In the genomic region with DNA sequence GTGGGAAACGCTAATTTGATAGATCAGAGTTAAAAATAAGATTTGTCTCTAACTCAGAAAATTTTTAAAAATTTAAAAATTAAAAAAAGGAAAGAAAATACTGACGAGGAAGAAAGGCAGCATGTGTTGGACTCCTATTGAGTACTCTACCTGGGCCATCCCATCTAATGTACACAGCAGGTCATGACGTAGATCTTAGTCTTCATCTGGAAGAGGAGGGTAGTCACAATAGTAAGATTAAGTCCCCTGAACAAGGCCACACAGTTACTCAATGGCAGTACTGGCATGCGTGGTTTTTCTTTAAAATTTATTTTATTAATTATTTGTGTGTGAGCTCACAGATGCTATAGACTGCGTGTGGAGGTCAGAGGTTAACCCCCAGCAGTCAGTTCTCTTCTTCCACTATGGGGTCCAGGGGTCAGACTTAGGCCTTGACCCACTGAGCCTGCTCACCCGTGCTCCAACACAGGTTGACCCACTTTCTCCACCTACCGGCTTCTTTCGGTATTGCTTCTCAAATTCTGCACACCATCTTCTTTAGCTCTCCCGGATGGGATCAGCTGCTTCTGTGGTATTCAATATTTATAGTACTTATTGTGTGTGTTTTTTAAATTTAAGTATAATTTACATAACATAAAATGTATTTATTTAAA, we compare ENCODE assay signal across 8 mouse cellular contexts. TPM values are rescaled to one million over a fixed set of nuclear protein-coding genes. Genes with fewer than 3 reads are reported as not detected.
DNase-seq lines count a peak whose midpoint lies in the region; ATAC-seq and TF ChIP-seq lines count a peak whose summit lies in the region.

No protein-coding gene starts in this region.

- peak; percentile 48; the same call in 1 of the 2 replicates for ATAC-seq in forebrain, embryonic 13.5 days
- peak; percentile 61 for ATAC-seq in hindbrain, postnatal 0 days
- ATAC-seq in limb, embryonic 14.5 days (ENCODE audit: low FRiP score, low read depth): no peak
- peak; percentile 84 for ATAC-seq in monocyte, adult 5-6 weeks (replicated peaks; ENCODE audit: insufficient number of reproducible peaks, low FRiP score, low TSS enrichment, poor library complexity, severe bottlenecking)

- peak; percentile 75 for DNase-seq in urinary bladder, postnatal 14 days (ENCODE audit: low spot score)
- no peak for DNase-seq in urinary bladder, adult 18-20 months (ENCODE audit: low spot score in 2 of 2)
- peak; percentile 65 for DNase-seq in c-Kit-positive CD71-positive TER-119-positive erythroid progenitor cells, embryonic 14.5 days (ENCODE audit: low spot score)
- peak; percentile 67 for DNase-seq in hindbrain, postnatal 0 days (ENCODE audit: low spot score)
- DNase-seq in limb, embryonic 14.5 days (ENCODE audit: low spot score): peak; percentile 42

- 39% methylated on average over 9 of the region's 9 CpGs for WGBS in forebrain, embryonic 13.5 days
- 42% methylated on average over 9 of the region's 9 CpGs for WGBS in hindbrain, postnatal 0 days
- 46% methylated on average over 9 of the region's 9 CpGs for WGBS in limb, embryonic 14.5 days

- no peaks in the 10 kb centered on the region for H3K9me3 ChIP-seq in forebrain, embryonic 13.5 days (replicated peaks)
- no peaks in the 10 kb centered on the region for H3K9me3 ChIP-seq in hindbrain, postnatal 0 days (ENCODE audit: low read length)
- H3K9me3 ChIP-seq in limb, embryonic 14.5 days (ENCODE audit: control insufficient read depth, low read length): no peaks in the 10 kb centered on the region

- H3K9ac ChIP-seq in forebrain, embryonic 13.5 days: no peak overlapping the region
- no peak overlapping the region for H3K9ac ChIP-seq in hindbrain, postnatal 0 days (replicated peaks; ENCODE audit: low read length)
- no peak overlapping the region for H3K9ac ChIP-seq in limb, embryonic 14.5 days (ENCODE audit: low read depth, low read length, severe bottlenecking)

- no peak overlapping the region for H3K4me2 ChIP-seq in forebrain, embryonic 13.5 days
- no peak overlapping the region for H3K4me2 ChIP-seq in hindbrain, postnatal 0 days (ENCODE audit: low read depth, low read length)
- H3K4me2 ChIP-seq in limb, embryonic 14.5 days (replicated peaks; ENCODE audit: low read depth, low read length, severe bottlenecking): no peak overlapping the region

- no peak overlapping the region for H3K4me3 ChIP-seq in forebrain, embryonic 13.5 days
- H3K4me3 ChIP-seq in hindbrain, postnatal 0 days (ENCODE audit: low read length): no peak overlapping the region
- no peak overlapping the region for H3K4me3 ChIP-seq in limb, embryonic 14.5 days (replicated peaks; ENCODE audit: low read length)
- no peak overlapping the region for H3K4me3 ChIP-seq in testis, adult 2 months (ENCODE audit: control insufficient read depth, low read depth, low read length)

- TF ChIP-seq CTCF in hindbrain, postnatal 0 days (IDR thresholded peaks at IDR 0.05; ENCODE audit: low read depth): peak; percentile 69
- TF ChIP-seq CTCF in testis, adult 2 months (IDR thresholded peaks at IDR 0.05; ENCODE audit: control insufficient read depth, insufficient read depth, insufficient replicate concordance, low read depth, low read length): peak; percentile 62; the same call in 1 of the 2 replicates

- H3K36me3 ChIP-seq in forebrain, embryonic 13.5 days (ENCODE audit: poor library complexity, severe bottlenecking): no peaks in the 10 kb centered on the region
- H3K36me3 ChIP-seq in hindbrain, postnatal 0 days (ENCODE audit: insufficient read depth, low read length): no peaks in the 10 kb centered on the region
- no peaks in the 10 kb centered on the region for H3K36me3 ChIP-seq in limb, embryonic 14.5 days (ENCODE audit: control insufficient read depth, insufficient read depth, low read length)
- no peaks in the 10 kb centered on the region for H3K36me3 ChIP-seq in testis, adult 2 months (ENCODE audit: control insufficient read depth, insufficient read depth, low read length)

- H3K27me3 ChIP-seq in forebrain, embryonic 13.5 days: no peaks in the 10 kb centered on the region
- H3K27me3 ChIP-seq in hindbrain, postnatal 0 days (ENCODE audit: insufficient read depth, low read length): no peaks in the 10 kb centered on the region
- no peaks in the 10 kb centered on the region for H3K27me3 ChIP-seq in limb, embryonic 14.5 days (ENCODE audit: control insufficient read depth, insufficient read depth, low read length)
- no peaks in the 10 kb centered on the region for H3K27me3 ChIP-seq in testis, adult 2 months (ENCODE audit: control insufficient read depth, insufficient read depth, low read length)

- H3K4me1 ChIP-seq in forebrain, embryonic 13.5 days: no peaks in the 10 kb centered on the region
- H3K4me1 ChIP-seq in hindbrain, postnatal 0 days (ENCODE audit: insufficient read depth, low read length): no peaks in the 10 kb centered on the region
- no peaks in the 10 kb centered on the region for H3K4me1 ChIP-seq in limb, embryonic 14.5 days (ENCODE audit: control insufficient read depth, insufficient read depth, low read length)
- no peaks in the 10 kb centered on the region for H3K4me1 ChIP-seq in testis, adult 2 months (ENCODE audit: control insufficient read depth, insufficient read depth, low read length)

- H3K27ac ChIP-seq in forebrain, embryonic 13.5 days: no peak overlapping the region
- no peak overlapping the region for H3K27ac ChIP-seq in hindbrain, postnatal 0 days
- no peak overlapping the region for H3K27ac ChIP-seq in limb, embryonic 14.5 days (replicated peaks; ENCODE audit: low read depth, low read length)
- H3K27ac ChIP-seq in testis, adult 2 months (ENCODE audit: control insufficient read depth, insufficient read depth, low read depth, low read length): no peak overlapping the region

- TF ChIP-seq POLR2A in limb, embryonic 14.5 days (IDR thresholded peaks at IDR 0.05; ENCODE audit: borderline replicate concordance, extremely low read depth, insufficient read depth, insufficient read length): no peak
- TF ChIP-seq POLR2A in testis, adult 2 months (IDR thresholded peaks at IDR 0.05; ENCODE audit: control insufficient read depth, low read depth, low read length): no peak

RNA-seq across cellular contexts. Expression of a gene that starts 6.0 kb away (rescaled TPM):
- polyA plus RNA-seq in forebrain, embryonic 13.5 days (2015; fragmentation: Nextera tagmentation; extraction: Ambion mirVana): 6.4 and 7.1 TPM in 2 replicates
- total RNA-seq in hindbrain, postnatal 0 days (2014; rRNA removed): 25.8 and 27.4 TPM in 2 replicates
- 6.4 and 7.4 TPM in 2 replicates for polyA plus RNA-seq in hindbrain, postnatal 0 days (2015; fragmentation: Nextera tagmentation; extraction: Ambion mirVana)
- 16.9 and 22.3 TPM in 2 replicates for polyA plus RNA-seq in limb, embryonic 14.5 days (2012; rRNA removed)
- polyA plus RNA-seq in limb, embryonic 14.5 days (2014; fragmentation: Nextera tagmentation; extraction: Ambion mirVana): 7.9 and 8.2 TPM in 2 replicates
- total RNA-seq in monocyte, adult 5-6 weeks (2017): 22.7 to 46.5 TPM (median 29.5 TPM) in 3 replicates
- 11.3 and 11.4 TPM in 2 replicates for polyA plus RNA-seq in testis, adult 2 months (2012; rRNA removed)

RNA-seq across cellular contexts. Expression of a gene that starts 20.3 kb away (rescaled TPM):
- 22.1 and 22.8 TPM in 2 replicates for polyA plus RNA-seq in forebrain, embryonic 13.5 days (2015; fragmentation: Nextera tagmentation; extraction: Ambion mirVana)
- total RNA-seq in hindbrain, postnatal 0 days (2014; rRNA removed): 35.0 and 45.2 TPM in 2 replicates
- 20.5 and 20.8 TPM in 2 replicates for polyA plus RNA-seq in hindbrain, postnatal 0 days (2015; fragmentation: Nextera tagmentation; extraction: Ambion mirVana)
- 44.9 and 45.5 TPM in 2 replicates for polyA plus RNA-seq in limb, embryonic 14.5 days (2012; rRNA removed)
- polyA plus RNA-seq in limb, embryonic 14.5 days (2014; fragmentation: Nextera tagmentation; extraction: Ambion mirVana): 45.3 and 53.4 TPM in 2 replicates
- total RNA-seq in monocyte, adult 5-6 weeks (2017): 7.7 to 11.1 TPM (median 9.3 TPM) in 3 replicates
- polyA plus RNA-seq in testis, adult 2 months (2012; rRNA removed): 7.7 and 8.5 TPM in 2 replicates

Comparison
In these comparisons a context has a peak if more than half of its experiments do, and no peak if none do; other contexts are left out.
1. DNase-seq: peak in urinary bladder, postnatal 14 days (single experiment), c-Kit-positive CD71-positive TER-119-positive erythroid progenitor cells, embryonic 14.5 days (single experiment), hindbrain, postnatal 0 days (single experiment) and limb, embryonic 14.5 days (single experiment); none in urinary bladder, adult 18-20 months (0 of 2).